Mouse (Mus musculus) spleen, postnatal 14 days (tissue): ENCODE results near the gene Egfl6.
"Not testable (repeated sequence)": the region's sequence is repeated elsewhere in the genome, so short reads cannot be mapped to it uniquely, and the experiment has no call there.

ENCODE experiments used
- DNase-seq, 2 experiments: peaks; one replicate each; pipeline ENCODE4 v3.0.0; 2021 to 2022; ENCODE audit warnings: low spot score in 2 of 2

The Egfl6 gene

DNA sequence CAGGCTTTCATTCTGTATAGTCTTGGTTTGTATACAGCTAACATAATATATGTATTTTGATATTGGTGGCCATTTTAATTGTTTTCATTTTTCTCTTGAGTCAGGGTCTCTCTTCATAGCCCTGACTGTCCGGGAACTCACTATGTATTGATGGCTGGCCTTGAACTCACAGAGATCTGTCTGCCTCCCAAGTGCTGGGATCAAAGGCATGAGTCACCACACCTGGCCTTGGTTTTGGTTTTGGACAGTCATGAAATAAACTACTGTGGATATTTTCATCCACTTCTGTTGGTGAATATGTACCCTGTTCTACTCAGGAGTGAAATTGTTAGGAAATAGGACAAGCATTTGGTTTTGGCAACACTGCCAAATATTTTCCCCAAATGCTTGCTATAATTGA lies 68.9 kb downstream of the Egfl6 start:
- DNase-seq, result no peak

DNA sequence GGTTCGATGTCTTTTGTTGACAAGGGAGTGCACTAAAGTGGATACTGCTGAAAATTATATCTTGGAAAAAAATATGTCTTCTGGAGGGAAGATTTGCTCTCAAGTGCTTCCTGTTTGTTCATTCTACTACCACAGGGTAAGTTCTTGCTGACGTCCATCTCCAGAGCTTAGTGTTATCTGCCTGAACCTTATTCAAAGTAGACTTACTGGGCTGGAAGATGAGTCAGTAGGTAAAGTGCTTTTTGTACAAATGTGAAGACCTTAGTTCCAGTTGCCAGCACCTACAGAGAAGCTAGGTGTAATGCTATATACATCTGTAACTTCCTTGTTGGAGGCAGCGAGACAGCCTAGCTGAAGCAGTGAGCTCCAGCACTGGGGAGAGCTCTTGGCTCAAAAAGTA lies 69.6 kb downstream of the Egfl6 start:
- DNase-seq, result no peak

DNA sequence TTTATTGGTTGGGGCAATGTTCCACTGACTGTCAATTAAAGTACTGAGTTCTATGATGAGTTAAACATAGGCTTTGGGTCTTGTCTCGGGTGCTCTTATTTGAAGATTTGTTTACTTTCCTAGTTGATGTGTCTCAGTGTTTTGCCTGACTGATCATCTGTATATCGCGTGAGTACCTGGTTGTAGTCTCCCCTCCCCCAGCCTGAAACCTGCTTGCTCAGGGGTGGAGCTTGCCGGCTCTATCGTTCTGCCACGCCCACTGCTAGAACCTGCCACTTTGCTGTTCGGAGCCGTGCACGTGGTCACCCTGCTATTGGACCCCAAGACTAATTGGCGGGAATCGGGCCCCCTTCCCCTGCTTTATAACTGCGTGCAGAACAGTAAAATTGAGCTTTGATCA lies 71.5 kb downstream of the Egfl6 start:
- DNase-seq, result not testable (repeated sequence)

DNA sequence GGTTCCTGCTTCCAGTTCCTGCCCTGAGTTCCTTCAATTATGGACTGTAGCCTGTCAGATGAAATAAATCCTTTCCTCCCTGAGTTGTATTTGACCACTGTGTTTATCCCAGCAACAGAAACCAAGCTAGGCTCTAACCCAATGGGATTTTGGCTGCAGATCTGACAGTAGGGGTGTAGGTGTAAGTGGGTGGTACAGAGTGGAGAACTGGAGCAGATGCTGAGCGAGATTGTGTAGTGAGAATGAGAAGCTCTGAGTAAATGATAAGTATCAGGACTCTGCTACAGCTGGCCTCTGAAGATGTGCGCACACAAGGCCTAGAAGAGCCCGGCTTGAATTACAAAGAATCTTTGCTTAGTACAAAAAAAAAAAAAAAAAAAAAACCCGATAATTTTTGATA lies 73.4 kb downstream of the Egfl6 start:
- no peak for DNase-seq

DNA sequence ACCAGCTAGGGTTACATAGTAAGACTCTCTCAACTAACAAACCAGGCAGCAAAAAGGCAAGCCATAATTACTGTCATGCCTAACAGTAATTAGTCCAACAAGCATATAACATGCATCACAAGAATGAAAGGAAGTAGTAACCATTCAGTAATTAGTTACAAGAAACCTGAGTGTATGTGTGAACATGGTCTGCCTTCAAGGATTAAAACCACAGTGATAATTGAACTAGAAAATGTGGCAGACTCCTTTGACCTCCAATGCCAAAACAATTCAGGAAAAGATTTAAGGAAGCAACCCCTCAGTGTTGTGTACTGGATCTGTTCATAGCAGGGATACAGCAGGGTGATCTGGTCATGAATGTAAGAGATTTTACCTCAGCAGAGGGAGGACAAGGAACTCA lies 74.4 kb downstream of the Egfl6 start:
- no peak for DNase-seq

DNA sequence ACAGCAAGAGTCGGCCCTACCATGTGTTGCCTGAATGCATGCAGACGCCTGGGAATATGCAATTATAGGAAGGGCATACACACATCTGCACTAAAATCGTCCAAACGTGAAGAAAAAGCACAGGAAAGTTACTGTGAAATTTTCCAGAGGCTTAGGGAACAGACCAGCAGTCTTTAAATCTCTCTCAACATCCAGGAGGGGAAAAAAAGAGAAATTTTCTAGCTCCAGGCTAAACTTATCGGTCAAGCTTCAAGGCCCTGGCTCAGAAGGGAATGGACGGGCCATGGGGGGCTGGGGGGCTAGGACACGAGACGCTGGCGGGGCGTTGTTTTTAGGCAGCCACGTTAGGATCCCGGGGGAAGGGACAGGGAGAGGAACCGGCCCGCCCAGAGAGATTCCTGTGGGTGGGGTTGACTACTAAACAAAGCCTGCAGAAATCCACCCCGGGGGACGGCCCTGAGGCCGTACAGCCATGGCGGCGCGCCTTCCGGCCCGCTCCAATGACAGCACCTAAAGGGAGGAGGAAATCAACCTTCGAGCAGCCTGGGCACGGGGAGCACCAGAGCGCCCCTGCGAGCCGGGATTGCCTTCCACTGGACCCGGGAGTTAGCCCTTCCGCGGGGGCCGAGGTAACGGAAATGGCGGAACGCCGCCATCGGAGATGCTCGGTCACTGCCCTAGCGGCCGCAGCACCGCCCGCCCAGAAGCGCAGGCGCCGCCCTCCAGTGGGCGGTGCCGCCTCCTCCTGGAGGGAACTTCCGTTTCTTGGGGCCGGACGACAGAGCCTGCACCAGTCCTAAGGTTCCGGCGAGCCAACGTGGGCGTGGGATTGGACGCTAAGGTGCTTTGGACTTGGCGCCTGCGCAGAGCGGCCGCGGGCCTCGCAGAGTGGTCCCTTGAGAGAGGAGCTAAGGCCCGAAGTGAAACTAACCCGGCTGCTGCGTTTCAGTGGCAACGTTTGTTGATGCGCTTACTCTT lies 75.5 kb downstream of the Egfl6 start:
- DNase-seq, result peak; percentile 82 to 87

DNA sequence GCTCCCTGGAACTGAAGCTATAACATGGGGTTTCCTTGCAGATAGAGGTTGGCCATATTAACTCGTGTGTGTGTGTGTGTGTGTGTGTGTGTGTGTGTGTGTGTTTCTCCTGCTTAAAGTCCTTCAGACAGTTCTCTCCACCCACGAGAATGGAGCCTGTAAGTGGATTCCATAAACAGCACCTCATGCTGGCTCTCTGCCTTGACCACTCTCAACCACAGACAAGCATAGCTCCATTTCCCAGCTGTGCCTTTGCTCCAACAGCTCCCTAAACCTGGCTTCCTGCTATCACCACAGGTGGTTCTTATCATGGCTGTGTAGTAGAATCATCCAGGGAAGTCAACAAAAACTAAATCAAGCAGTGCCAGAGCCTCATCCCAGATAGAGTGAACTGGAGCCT lies 81.1 kb downstream of the Egfl6 start:
- no peak for DNase-seq

DNA sequence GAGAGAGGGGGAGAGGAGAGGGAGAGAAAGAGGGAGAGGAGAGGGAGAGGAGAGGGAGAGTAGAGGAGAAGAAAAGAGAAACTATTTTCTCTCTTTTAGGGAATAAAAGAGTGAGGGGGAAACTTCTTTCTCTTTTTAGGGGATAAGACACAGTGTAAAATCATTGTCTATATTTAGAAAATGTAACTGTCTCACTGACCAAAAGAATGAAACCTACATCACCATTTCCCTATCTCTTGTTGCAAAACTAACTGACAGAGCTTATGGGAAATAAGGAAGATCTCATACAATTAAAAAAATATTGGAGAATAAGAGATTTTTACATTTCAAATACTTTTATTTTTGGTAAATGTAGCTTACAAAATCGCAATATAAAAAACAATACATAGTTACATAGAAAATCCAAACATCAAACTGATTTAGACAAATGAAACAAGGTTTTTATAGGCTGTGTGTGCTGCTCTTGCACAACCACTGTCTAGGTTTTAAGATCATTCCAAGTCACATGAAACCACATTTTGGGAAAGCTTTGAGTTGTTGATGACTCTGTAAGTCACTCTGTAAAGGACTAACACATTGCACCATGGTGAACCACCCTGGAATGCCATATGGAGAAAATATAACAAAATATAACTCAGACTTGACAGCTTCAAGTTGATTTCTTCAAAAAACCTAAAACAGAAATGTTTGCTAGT lies 85.9 kb downstream of the Egfl6 start:
- no peak for DNase-seq

DNA sequence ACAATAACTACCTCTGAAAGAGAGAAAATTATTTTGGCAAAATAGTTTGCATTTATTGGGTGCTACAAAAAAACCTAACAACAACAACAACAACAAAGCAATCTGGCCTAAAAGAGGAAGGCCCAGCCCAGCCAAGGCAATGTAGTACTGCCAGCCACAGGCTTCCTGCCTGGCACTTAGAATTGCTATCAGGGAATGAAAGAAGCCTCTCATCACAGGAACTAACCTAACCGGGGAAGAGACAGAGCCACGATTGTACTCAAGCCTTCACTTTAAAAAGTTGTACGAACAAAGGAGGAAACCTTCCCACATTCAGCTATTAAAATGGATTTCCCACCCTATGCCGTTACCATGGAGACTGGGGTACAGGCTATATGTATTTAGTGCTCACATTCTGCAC lies 87.7 kb downstream of the Egfl6 start:
- no peak for DNase-seq

DNA sequence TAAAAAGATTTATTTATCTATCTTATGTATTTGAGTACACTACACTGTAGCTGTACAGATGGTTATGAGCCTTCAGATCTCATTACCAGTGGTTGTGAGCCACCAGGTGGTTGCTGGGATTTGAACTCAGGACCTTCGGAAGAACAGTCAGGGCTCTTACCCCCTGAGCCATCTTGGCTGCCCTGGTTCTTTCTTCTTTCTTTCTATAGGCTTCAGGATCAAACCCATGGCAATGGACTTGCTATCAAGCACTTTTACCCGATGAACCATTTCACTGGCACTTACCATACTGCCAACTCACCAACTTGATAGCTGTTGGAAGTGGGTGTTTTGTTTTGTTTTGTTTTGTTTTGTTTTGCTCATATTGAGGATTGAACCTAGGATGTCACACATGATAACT lies 90.5 kb downstream of the Egfl6 start:
- no peak for DNase-seq

DNA sequence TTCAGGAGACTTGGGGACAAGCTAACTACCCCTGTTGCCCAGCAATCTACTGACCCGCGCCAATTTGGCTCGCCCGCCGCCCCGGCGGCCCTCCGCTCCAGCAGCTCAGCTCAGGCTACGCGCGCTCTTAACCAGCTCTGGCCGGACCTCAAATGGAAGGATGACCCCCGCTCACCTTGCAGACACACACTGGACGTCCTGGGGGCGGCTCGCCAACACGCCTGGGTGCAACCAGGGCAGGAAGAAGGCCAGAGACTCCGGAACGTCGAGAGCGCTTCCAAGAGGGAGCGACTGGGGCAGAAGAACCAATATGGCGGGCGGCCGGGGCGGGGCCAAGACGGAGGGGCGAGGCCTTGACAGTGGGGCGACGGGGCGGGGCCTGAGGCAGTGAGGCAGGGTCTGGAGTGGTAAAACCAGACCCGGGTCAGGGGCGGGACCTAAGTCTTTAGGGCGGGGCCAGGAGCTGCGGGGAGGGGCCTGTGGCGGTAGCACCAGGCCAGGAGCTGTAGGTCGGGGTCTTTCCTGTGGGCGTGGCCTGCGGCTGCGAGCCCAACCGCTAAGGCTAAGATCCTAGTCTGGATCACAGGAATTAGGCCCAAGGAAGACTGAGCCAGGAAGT lies 106.0 kb downstream of the Egfl6 start, which contains the start of gene Rab9:
Rab9 (minus strand) TSS at position 503 of the 619 bp plus-strand sequence.
- peak; percentile 83 for DNase-seq

DNA sequence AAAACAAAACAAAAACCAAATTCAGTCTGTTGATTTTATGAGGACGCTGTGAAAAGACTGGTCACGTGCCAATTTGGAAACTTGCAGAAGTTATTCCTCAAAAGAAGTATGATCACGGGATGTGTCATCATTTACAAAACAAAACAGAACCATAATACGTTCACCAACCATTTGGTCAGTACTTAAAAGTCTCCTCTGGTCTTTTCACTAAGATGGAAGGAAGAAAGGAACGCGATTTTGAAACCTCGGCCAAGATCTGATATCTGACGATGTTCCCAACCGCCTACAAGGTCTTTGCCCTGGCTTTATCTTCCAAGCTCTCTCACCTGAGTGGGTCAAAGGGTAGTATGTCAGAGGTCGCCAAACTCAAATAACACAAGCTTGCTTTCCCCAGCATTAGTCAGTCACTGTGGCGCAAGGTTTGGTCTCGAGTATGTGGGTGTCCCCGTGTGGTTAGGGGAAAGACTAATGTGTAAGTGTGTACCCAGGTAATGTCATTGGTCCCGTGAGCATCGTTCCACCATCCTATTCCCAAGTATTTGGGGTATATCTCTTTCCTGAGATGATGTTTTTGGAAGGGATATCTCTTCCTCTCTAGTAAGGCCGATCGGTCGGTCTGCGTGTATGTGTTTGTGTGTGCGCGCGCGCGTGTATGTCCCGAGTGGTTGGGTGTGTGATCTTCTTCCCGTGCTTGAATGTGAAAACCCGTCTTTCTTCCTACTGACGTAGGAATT lies 106.7 kb downstream of the Egfl6 start:
- DNase-seq, result no peak

DNA sequence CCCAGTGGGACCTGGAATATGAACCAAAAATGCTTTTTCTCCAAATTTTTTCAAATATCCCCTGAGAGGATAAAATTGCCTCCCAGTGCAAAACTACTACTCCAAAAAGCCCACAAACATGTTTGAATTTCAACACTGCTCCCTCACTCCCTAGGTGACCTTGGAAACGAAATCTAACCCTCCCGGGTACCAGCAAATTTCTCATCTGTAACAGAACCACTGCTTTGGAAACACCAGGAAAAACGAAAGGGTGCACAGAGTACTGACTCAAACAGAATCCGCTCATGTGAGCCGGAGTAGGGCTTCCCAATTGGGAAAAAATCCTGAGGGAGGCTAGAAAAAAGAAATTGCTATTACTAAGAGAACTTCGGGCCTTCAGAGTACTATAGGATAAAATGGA lies 108.1 kb downstream of the Egfl6 start:
- no peak for DNase-seq
